Comparison of ENCODE assay signal across 18 mouse cellular contexts in genomic region chr5:32430399-32430798, GRCm38 (mm10). TPM values are rescaled to one million over a fixed set of nuclear protein-coding genes. Genes with fewer than 3 reads are reported as not detected.
DNase-seq lines count a peak whose midpoint lies in the region; ATAC-seq and TF ChIP-seq lines count a peak whose summit lies in the region.
"Had no signal": no experiment of that assay in that cellular context is flagged by ENCODE, and none has a peak within 500 bp of the region (broad histone marks: within the 10 kb centered on the region; RNA-seq: fewer than 3 reads in every experiment).

No protein-coding gene starts in this region.

- no peaks in the 10 kb centered on the region for H3K27me3 ChIP-seq in CH12.LX (replicated peaks)
- H3K27me3 ChIP-seq: embryonic facial prominence, embryonic 15.5 days; heart, embryonic 12.5 days; hindbrain, embryonic 15.5 days had no signal

- TF ChIP-seq CTCF in CH12.LX (conservative IDR thresholded peaks at IDR 0.05 in 1 of 2, IDR thresholded peaks at IDR 0.05 in 1 of 2; ENCODE audit: low read depth in 2 of 2, low read length in 2 of 2): no peak

- H3K9ac ChIP-seq in CH12.LX (ENCODE audit: insufficient read depth, low read depth): no peak overlapping the region
- H3K9ac ChIP-seq: embryonic facial prominence, embryonic 15.5 days; heart, embryonic 12.5 days; hindbrain, embryonic 15.5 days had no signal

- no peaks in the 10 kb centered on the region for H3K36me3 ChIP-seq in CH12.LX (replicated peaks in 1 of 2; ENCODE audit: control insufficient read depth in 1 of 2, insufficient read depth in 1 of 2, low read length in 1 of 2)
- H3K36me3 ChIP-seq: embryonic facial prominence, embryonic 15.5 days; forebrain, embryonic 10.5 days; heart, embryonic 12.5 days; hindbrain, embryonic 15.5 days had no signal

- H3K79me2 ChIP-seq in CH12.LX (replicated peaks; ENCODE audit: control insufficient read depth, extremely low read depth, insufficient read depth, poor library complexity, severe bottlenecking): no peaks in the 10 kb centered on the region

- DNase-seq in 416B (ENCODE audit: low read depth) (peak; percentile 28), CH12.LX (ENCODE audit: extremely low read depth) (no peak)
- DNase-seq in induced T-regulatory cell, adult 2 months (ENCODE audit: low read depth): peak; percentile 8
- no peak for DNase-seq in adrenal gland, postnatal 25 days
- DNase-seq in cerebellum, postnatal 4 days (ENCODE audit: low spot score in 2 of 2): no peak
- DNase-seq in spleen, postnatal 14 days (ENCODE audit: low spot score in 2 of 2): no peak
- DNase-seq: cerebellum, adult 2 months; cerebellum, postnatal 10 days; embryo, embryonic 11 days; gastrocnemius, postnatal 10 days; heart, adult 2 months had no signal

- in situ Hi-C loops in CH12.LX (cut with MboI; ENCODE audit: low pct_ligation_motif_present, low pct_unique_long_range_greater_than_20kb, low sequenced_read_pairs): no loop called here

- no peak overlapping the region for H3K27ac ChIP-seq in CH12.LX (ENCODE audit: insufficient read depth, low read depth)
- H3K27ac ChIP-seq: embryonic facial prominence, embryonic 15.5 days; forebrain, embryonic 10.5 days; heart, adult 2 months; hindbrain, embryonic 15.5 days had no signal

- no peaks in the 10 kb centered on the region for H3K9me3 ChIP-seq in CH12.LX (replicated peaks; ENCODE audit: low read length)
- H3K9me3 ChIP-seq: embryonic facial prominence, embryonic 15.5 days; forebrain, embryonic 10.5 days; heart, embryonic 12.5 days; hindbrain, embryonic 15.5 days had no signal

- TF ChIP-seq POLR2A in CH12.LX (IDR thresholded peaks at IDR 0.05; ENCODE audit: low read depth, low read length): no peak

- TF ChIP-seq RAD21 in CH12.LX (IDR thresholded peaks at IDR 0.05; ENCODE audit: low read depth, low read length): no peak

- peak; percentile 60 for ATAC-seq in monocyte, adult 5-6 weeks (replicated peaks; ENCODE audit: insufficient number of reproducible peaks, low FRiP score, low TSS enrichment, poor library complexity, severe bottlenecking)
- ATAC-seq: forebrain, embryonic 14.5 days had no signal

- H3K4me2 ChIP-seq in CH12.LX (ENCODE audit: insufficient read depth, low read depth, poor library complexity, severe bottlenecking): no peak overlapping the region
- H3K4me2 ChIP-seq: embryonic facial prominence, embryonic 15.5 days; heart, embryonic 12.5 days; hindbrain, embryonic 15.5 days had no signal

- dilution Hi-C loops in CH12.LX (cut with MboI; ENCODE audit: extremely low pct_ligation_motif_present, extremely low pct_unique_long_range_greater_than_20kb, low sequenced_read_pairs): no loop called here

- H3K4me1 ChIP-seq in CH12.LX (ENCODE audit: control insufficient read depth in 1 of 2, insufficient read depth in 2 of 2): no peaks in the 10 kb centered on the region
- H3K4me1 ChIP-seq: embryonic facial prominence, embryonic 15.5 days; hindbrain, embryonic 15.5 days had no signal

- H3K4me3 ChIP-seq in CH12.LX (replicated peaks in 1 of 3; ENCODE audit: low read depth in 2 of 3, low read length in 2 of 3, poor library complexity in 1 of 3): no peak overlapping the region
- H3K4me3 ChIP-seq: embryonic facial prominence, embryonic 15.5 days; erythroblast, embryonic 14.5 days; forebrain, embryonic 10.5 days; heart, adult 2 months; heart, embryonic 12.5 days; hindbrain, embryonic 15.5 days had no signal

- no peak for TF ChIP-seq EP300 in CH12.LX (IDR thresholded peaks at IDR 0.05; ENCODE audit: low read length)

TF ChIP-seq in CH12.LX, 34 proteins besides CTCF, POLR2A, EP300 and RAD21:
- TF ChIP-seq MAX (IDR thresholded peaks at IDR 0.05; ENCODE audit: low read length): no peak
- no peak for TF ChIP-seq BHLHE40 (IDR thresholded peaks at IDR 0.05; ENCODE audit: low read depth, low read length)
- no peak for TF ChIP-seq ZC3H11A (IDR thresholded peaks at IDR 0.05; ENCODE audit: low read depth, low read length)
- no peak for TF ChIP-seq SMC3 (IDR thresholded peaks at IDR 0.05; ENCODE audit: low read depth, low read length)
- no peak for TF ChIP-seq USF2 (conservative IDR thresholded peaks at IDR 0.05; ENCODE audit: low read depth, low read length)
- TF ChIP-seq ZNF384 (IDR thresholded peaks at IDR 0.05; ENCODE audit: low read depth, low read length): 0 out of 2 replicates have a peak, but pooled peaks have one; percentile 39

RNA-seq across cellular contexts. Expression of gene Ppp1cb, which starts 28.2 kb away (rescaled TPM):
- total RNA-seq in CH12.LX (2012; rRNA removed) (45.3 and 50.8 TPM in 2 replicates), CH12.LX (2014; rRNA removed) (116 and 127 TPM in 2 replicates)
- 188 and 194 TPM in 2 replicates for polyA plus RNA-seq in CH12.LX (2012; ENCODE audit: insufficient read length, low read depth)
- 454 to 494 TPM (median 475 TPM) in 3 replicates for total RNA-seq in monocyte, adult 5-6 weeks (2017)
- 445 and 531 TPM in 2 replicates for total RNA-seq in adrenal gland, postnatal 25 days (2021)

Comparison
In these comparisons a context has a peak if more than half of its experiments do, and no peak if none do; other contexts are left out.
1. DNase-seq: peak in 416B (single experiment) and induced T-regulatory cell, adult 2 months (single experiment); none in CH12.LX (single experiment), adrenal gland, postnatal 25 days (single experiment), cerebellum, postnatal 4 days (0 of 2) and spleen, postnatal 14 days (0 of 2).